Mouse (Mus musculus): ENCODE measurements around the gene Zyg11b. TPM values are rescaled to one million over a fixed set of nuclear protein-coding genes. Genes with fewer than 3 reads are reported as not detected.

Zyg11b gene
- polyA plus RNA-seq, 1 experiment from 2014 or later: 21.5 TPM

DNA sequence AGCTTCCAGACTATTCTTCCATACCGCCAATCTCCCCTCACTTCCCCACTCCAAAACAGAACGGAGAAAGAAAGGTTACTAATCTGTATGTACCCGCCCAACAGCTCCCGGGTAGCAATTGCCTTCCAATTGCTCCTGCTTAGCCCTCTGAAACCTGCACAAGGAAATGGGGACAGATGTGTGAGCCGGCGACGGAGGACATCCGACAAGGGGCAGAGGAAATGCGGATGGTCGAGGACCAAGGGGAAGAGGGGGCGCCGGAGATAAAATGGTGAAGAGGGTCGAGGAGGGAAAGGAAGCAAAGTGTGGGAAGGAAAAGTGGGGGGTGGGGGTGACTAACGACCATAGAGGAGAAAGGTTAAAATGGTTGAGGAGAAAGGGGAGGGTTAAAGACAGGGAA lies 630 bp downstream of the Zyg11b start:
- Histone ChIP-seq H3K36me3 (ENCODE audit: control insufficient read depth, insufficient read depth, low read length) (no peaks in the 10 kb centered on the region), H3K9ac (ENCODE audit: low read length) (peak overlapping the region; percentile 72), H3K4me2 (ENCODE audit: low read depth) (peak overlapping the region; percentile 64), H3K9me3 (ENCODE audit: control insufficient read depth, low read length) (peaks cover under 1% of the 10 kb centered on the region; the same call in 1 of the 2 replicates), H3K4me1 (ENCODE audit: control insufficient read depth, insufficient read depth, low read length) (peaks cover 8% of the 10 kb centered on the region), H3K4me3 (ENCODE audit: low read depth, low read length) (peak overlapping the region; percentile 58), H3K27me3 (ENCODE audit: control insufficient read depth, insufficient read depth, low read length) (no peaks in the 10 kb centered on the region), H3K27ac (ENCODE audit: low read depth, low read length) (peak overlapping the region; percentile 68)
- ATAC-seq (ENCODE audit: insufficient read depth, low FRiP score, low TSS enrichment) (no peak), DNase-seq (ENCODE audit: low spot score) (peak; percentile 41)
- under 1% methylated on average over 14 of the region's 14 CpGs for WGBS

DNA sequence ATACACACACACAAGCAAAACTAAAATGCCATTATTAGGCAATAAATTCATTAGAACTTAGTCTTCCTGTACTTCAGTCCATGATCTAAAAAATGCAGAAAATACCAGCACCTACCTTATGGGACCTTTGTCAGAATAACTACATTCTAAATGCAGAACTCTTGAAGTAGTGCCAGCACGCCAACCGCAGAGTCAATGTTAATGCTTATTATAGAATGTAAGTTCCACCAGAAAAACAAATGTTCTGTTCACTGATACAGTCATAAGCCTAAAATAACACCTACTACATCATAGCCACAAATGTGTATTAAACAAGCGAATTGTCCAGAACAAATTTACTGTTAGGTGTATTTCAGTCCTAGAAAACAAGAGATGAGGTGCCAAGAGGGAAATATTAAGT lies 23.9 kb downstream of the Zyg11b start:
- no peak overlapping the region for H3K4me3 ChIP-seq (ENCODE audit: low read depth, low read length)
- no peak for ATAC-seq (ENCODE audit: insufficient read depth, low FRiP score, low TSS enrichment)
- 95% methylated on average over 3 of the region's 3 CpGs for WGBS

DNA sequence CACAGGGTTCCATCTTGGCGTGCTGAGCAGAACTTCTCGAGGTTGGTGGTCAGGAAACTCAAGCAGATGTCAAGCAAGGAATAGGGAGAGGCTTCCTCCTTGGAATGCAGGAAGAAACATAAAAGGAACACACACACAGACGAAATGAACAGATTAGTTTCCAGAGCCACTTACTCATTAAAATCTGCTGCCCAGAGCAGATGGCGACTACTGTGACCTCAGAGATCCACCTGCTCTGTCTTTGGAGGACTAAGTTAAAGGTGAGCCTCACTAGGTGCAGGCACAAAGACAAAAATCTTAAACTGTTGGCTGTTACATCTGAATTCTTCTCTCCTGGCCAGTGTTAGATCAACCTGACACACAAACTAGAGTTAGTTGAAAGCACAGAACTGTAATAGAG lies 28.6 kb downstream of the Zyg11b start:
- Histone ChIP-seq H3K9me3 (ENCODE audit: control insufficient read depth, low read length) (no peaks in the 10 kb centered on the region), H3K4me2 (ENCODE audit: low read depth) (no peak overlapping the region), H3K36me3 (ENCODE audit: control insufficient read depth, insufficient read depth, low read length) (0 out of 2 replicates have a peak, but pooled peaks cover 2% of the 10 kb centered on the region), H3K4me3 (ENCODE audit: low read depth, low read length) (no peak overlapping the region), H3K27ac (ENCODE audit: low read depth, low read length) (no peak overlapping the region), H3K27me3 (ENCODE audit: control insufficient read depth, insufficient read depth, low read length) (no peaks in the 10 kb centered on the region), H3K4me1 (ENCODE audit: control insufficient read depth, insufficient read depth, low read length) (no peaks in the 10 kb centered on the region), H3K9ac (ENCODE audit: low read length) (no peak overlapping the region)
- ATAC-seq (ENCODE audit: insufficient read depth, low FRiP score, low TSS enrichment) (no peak), DNase-seq (ENCODE audit: low spot score) (no peak)
- WGBS: 76% methylated on average over 4 of the region's 4 CpGs

More for the DNA sequence above, 23.9 kb downstream of the Zyg11b start:
- Histone ChIP-seq H3K4me2 (ENCODE audit: low read depth) (no peak overlapping the region), H3K9ac (ENCODE audit: low read length) (no peak overlapping the region), H3K27me3 (ENCODE audit: control insufficient read depth, insufficient read depth, low read length) (no peaks in the 10 kb centered on the region), H3K27ac (ENCODE audit: low read depth, low read length) (no peak overlapping the region), H3K9me3 (ENCODE audit: control insufficient read depth, low read length) (no peaks in the 10 kb centered on the region), H3K4me1 (ENCODE audit: control insufficient read depth, insufficient read depth, low read length) (no peaks in the 10 kb centered on the region), H3K36me3 (ENCODE audit: control insufficient read depth, insufficient read depth, low read length) (no peaks in the 10 kb centered on the region)
- no peak for DNase-seq (ENCODE audit: low spot score)

DNA sequence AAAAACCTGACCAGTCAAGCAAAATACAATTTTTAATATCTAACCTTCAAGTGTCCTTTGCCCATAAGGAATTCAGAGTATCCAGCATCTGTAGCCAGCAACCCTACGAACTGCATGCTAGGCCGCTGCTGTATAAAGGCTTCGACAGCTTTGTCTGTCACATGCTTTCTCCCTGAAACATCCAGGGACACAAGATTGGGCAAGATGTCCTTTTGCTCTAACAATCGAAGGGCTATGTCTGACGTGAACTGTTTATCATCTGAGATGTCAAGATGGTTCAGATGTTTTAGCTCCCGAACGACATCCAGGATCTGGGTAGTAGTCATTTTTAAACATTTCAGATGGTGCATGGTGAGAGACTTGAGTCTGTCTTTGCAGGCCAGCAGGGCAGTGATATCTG lies 35.1 kb downstream of the Zyg11b start:
- ATAC-seq (ENCODE audit: insufficient read depth, low FRiP score, low TSS enrichment) (no peak), DNase-seq (ENCODE audit: low spot score) (no peak)
- Histone ChIP-seq H3K4me3 (ENCODE audit: low read depth, low read length) (no peak overlapping the region), H3K4me1 (ENCODE audit: control insufficient read depth, insufficient read depth, low read length) (no peaks in the 10 kb centered on the region), H3K27ac (ENCODE audit: low read depth, low read length) (no peak overlapping the region), H3K9ac (ENCODE audit: low read length) (no peak overlapping the region), H3K9me3 (ENCODE audit: control insufficient read depth, low read length) (no peaks in the 10 kb centered on the region), H3K27me3 (ENCODE audit: control insufficient read depth, insufficient read depth, low read length) (no peaks in the 10 kb centered on the region), H3K4me2 (ENCODE audit: low read depth) (no peak overlapping the region), H3K36me3 (ENCODE audit: control insufficient read depth, insufficient read depth, low read length) (peaks cover 8% of the 10 kb centered on the region)
- 92% methylated on average over 7 of the region's 7 CpGs for WGBS

DNA sequence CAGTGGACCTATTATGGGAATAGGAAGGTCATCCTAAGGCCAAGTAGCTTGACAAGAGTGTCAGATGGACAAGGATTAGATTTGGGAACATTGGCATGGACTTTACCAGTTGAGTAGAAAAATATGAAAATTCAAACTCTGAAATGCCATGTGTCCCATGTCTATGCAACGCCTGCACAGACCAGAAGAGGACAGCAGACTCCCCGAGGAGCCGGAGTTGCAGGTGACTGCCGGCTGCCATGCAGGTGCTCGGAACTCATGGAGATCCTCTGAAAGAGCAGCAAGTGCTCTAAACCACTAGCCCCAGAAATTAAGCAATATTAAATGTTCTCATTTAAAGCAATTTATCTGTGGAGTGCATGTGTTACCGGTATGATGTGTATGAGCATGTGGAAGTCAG lies 47.6 kb downstream of the Zyg11b start:
- ATAC-seq (ENCODE audit: insufficient read depth, low FRiP score, low TSS enrichment): no peak
- Histone ChIP-seq H3K4me3 (ENCODE audit: low read depth, low read length) (no peak overlapping the region), H3K9me3 (ENCODE audit: control insufficient read depth, low read length) (no peaks in the 10 kb centered on the region), H3K27ac (ENCODE audit: low read depth, low read length) (no peak overlapping the region), H3K27me3 (ENCODE audit: control insufficient read depth, insufficient read depth, low read length) (no peaks in the 10 kb centered on the region), H3K9ac (ENCODE audit: low read length) (no peak overlapping the region), H3K4me1 (ENCODE audit: control insufficient read depth, insufficient read depth, low read length) (no peaks in the 10 kb centered on the region), H3K36me3 (ENCODE audit: control insufficient read depth, insufficient read depth, low read length) (peaks cover 12% of the 10 kb centered on the region), H3K4me2 (ENCODE audit: low read depth) (no peak overlapping the region)
- WGBS: 95% methylated on average over 6 of the region's 6 CpGs
- no peak for DNase-seq (ENCODE audit: low spot score)

DNA sequence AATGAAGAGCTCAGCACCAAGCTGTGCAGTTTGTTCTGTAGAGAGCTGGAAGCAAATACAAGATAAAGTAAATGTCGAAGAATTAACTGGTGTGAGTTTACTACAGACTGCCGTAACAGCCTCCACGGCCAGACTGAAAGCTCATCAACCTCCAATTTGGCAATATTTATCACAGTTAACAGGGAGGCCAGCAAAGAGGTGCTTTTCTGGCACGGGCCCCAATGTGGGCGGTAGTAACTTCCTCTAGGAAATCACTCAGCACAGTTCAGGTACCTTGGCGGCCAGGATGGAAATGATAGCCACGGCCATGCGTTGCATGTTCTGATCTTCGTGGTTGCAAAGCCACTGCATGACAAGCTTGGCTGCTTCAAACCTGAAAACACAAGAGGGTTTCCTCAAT lies 50.4 kb downstream of the Zyg11b start:
- H3K4me3 ChIP-seq (ENCODE audit: low read depth, low read length): no peak overlapping the region
- WGBS: 94% methylated on average over 9 of the region's 9 CpGs
- no peaks in the 10 kb centered on the region for H3K27me3 ChIP-seq (ENCODE audit: control insufficient read depth, insufficient read depth, low read length)
- H3K9ac ChIP-seq (ENCODE audit: low read length): no peak overlapping the region
- DNase-seq (ENCODE audit: low spot score) (no peak), ATAC-seq (ENCODE audit: insufficient read depth, low FRiP score, low TSS enrichment) (no peak)
- no peaks in the 10 kb centered on the region for H3K9me3 ChIP-seq (ENCODE audit: control insufficient read depth, low read length)
- no peak overlapping the region for H3K27ac ChIP-seq (ENCODE audit: low read depth, low read length)
- H3K4me2 ChIP-seq (ENCODE audit: low read depth): no peak overlapping the region
- H3K36me3 ChIP-seq (ENCODE audit: control insufficient read depth, insufficient read depth, low read length): peaks cover 9% of the 10 kb centered on the region
- H3K4me1 ChIP-seq (ENCODE audit: control insufficient read depth, insufficient read depth, low read length): no peaks in the 10 kb centered on the region

DNA sequence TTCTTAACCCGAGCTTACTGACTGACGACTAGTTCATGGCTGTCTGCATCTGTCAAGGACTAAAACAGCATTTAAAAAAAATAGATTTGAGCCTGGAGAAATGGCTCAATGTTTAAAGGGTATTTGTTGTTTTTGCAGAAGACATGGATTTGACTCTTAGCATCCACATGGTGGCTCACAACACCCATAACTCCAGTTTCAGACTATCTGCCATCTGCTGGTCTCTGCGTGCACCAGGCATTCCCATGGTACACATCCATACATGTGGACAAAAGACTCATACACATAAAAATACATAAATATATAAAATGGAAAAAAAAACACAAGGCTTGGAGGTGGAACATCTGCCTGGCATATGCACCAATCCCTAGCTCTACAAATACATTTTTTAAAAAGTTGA lies 51.6 kb downstream of the Zyg11b start:
- ATAC-seq (ENCODE audit: insufficient read depth, low FRiP score, low TSS enrichment) (no peak), DNase-seq (ENCODE audit: low spot score) (no peak)
- no peak overlapping the region for H3K27ac ChIP-seq (ENCODE audit: low read depth, low read length)
- H3K9ac ChIP-seq (ENCODE audit: low read length): no peak overlapping the region
- peaks cover 7% of the 10 kb centered on the region for H3K36me3 ChIP-seq (ENCODE audit: control insufficient read depth, insufficient read depth, low read length)
- no peaks in the 10 kb centered on the region for H3K4me1 ChIP-seq (ENCODE audit: control insufficient read depth, insufficient read depth, low read length)
- no peaks in the 10 kb centered on the region for H3K27me3 ChIP-seq (ENCODE audit: control insufficient read depth, insufficient read depth, low read length)
- H3K9me3 ChIP-seq (ENCODE audit: control insufficient read depth, low read length): no peaks in the 10 kb centered on the region
- H3K4me3 ChIP-seq (ENCODE audit: low read depth, low read length): no peak overlapping the region
- no peak overlapping the region for H3K4me2 ChIP-seq (ENCODE audit: low read depth)
- WGBS: 91% methylated on average over 3 of the region's 3 CpGs

DNA sequence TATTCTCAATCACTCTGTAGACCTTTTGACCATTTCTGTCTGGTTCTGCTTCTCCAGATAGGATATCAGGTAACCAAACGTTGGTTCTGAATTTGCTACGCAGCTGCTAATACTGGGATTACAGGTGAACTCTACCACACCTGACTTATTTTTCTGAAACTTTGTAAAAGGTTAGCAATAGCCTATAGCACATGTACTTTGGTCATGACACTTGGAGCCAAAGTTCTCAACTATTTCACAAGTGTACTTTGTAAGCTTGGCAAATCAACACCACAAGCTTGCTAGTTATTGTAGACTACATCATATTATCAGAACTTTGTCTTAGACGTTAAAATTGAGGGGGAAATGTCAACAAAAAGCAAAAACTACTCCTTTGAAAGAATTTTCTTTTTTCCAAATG lies 67.2 kb downstream of the Zyg11b start:
- Histone ChIP-seq H3K27me3 (ENCODE audit: control insufficient read depth, insufficient read depth, low read length) (no peaks in the 10 kb centered on the region), H3K36me3 (ENCODE audit: control insufficient read depth, insufficient read depth, low read length) (peaks cover 4% of the 10 kb centered on the region; the same call in 1 of the 2 replicates), H3K9me3 (ENCODE audit: control insufficient read depth, low read length) (no peaks in the 10 kb centered on the region), H3K4me1 (ENCODE audit: control insufficient read depth, insufficient read depth, low read length) (no peaks in the 10 kb centered on the region), H3K4me3 (ENCODE audit: low read depth, low read length) (no peak overlapping the region), H3K9ac (ENCODE audit: low read length) (no peak overlapping the region), H3K4me2 (ENCODE audit: low read depth) (no peak overlapping the region), H3K27ac (ENCODE audit: low read depth, low read length) (no peak overlapping the region)
- DNase-seq (ENCODE audit: low spot score) (no peak), ATAC-seq (ENCODE audit: insufficient read depth, low FRiP score, low TSS enrichment) (no peak)
- WGBS: 92% methylated on average over 3 of the region's 3 CpGs

DNA sequence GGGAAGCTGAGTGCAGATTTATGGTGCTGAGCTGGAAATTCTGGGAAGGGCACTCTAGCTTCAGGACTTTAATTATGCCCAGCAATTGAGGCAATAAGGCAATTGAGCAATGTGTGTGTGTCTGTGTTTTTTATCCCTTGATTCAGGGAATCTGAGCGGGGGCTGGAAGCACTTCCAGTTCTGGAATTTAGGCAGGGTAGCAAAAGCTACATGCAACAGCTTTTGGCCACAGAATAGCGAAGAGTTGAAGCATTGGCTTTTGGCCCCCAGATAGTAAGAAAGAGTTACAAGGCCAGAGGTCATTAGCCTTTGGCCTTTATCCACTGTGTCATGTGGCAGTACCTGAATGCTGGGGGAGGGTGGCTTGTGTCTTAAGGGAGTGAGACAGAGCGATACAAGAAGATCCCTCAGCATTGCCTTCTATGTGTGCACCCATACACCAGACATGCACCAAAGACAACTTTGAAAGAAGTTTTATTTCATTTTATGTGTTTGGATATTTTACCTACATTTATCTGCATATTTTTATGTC lies 75.5 kb downstream of the Zyg11b start:
- DNase-seq (ENCODE audit: low spot score): no peak
- Histone ChIP-seq H3K27me3 (ENCODE audit: control insufficient read depth, insufficient read depth, low read length) (no peaks in the 10 kb centered on the region), H3K9me3 (ENCODE audit: control insufficient read depth, low read length) (no peaks in the 10 kb centered on the region), H3K4me1 (ENCODE audit: control insufficient read depth, insufficient read depth, low read length) (no peaks in the 10 kb centered on the region), H3K9ac (ENCODE audit: low read length) (no peak overlapping the region), H3K36me3 (ENCODE audit: control insufficient read depth, insufficient read depth, low read length) (no peaks in the 10 kb centered on the region), H3K4me3 (ENCODE audit: low read depth, low read length) (no peak overlapping the region), H3K4me2 (ENCODE audit: low read depth) (no peak overlapping the region), H3K27ac (ENCODE audit: low read depth, low read length) (no peak overlapping the region)
- WGBS: 41% methylated on average over 3 of the region's 3 CpGs
- no peak for ATAC-seq (ENCODE audit: insufficient read depth, low FRiP score, low TSS enrichment)
